Mouse (Mus musculus) kidney, adult 2 months (tissue): Measurements from ENCODE around the gene Inpp5f. TPM values are rescaled to one million over a fixed set of nuclear protein-coding genes. Genes with fewer than 3 reads are reported as not detected.
"Not testable (repeated sequence)": the region's sequence is repeated elsewhere in the genome, so short reads cannot be mapped to it uniquely, and the experiment has no call there.

ENCODE experiments used
- DNase-seq: peaks from one replicate; pipeline ENCODE4 v3.0.0; 2021
- H3K27ac ChIP-seq: fragments of 200-500 bp; 2 replicates; pipeline ENCODE4 v1.5.1; 2012; ENCODE audit warnings: low read depth, low read length, control low read depth, inconsistent platforms; ENCODE audit not compliant: insufficient read depth
- H3K27me3 ChIP-seq: fragments of 200-500 bp; replicated peaks from 2 replicates; pipeline ENCODE4 v1.6.1; 2012; ENCODE audit warnings: mild to moderate bottlenecking, moderate library complexity, low read length, inconsistent platforms; ENCODE audit not compliant: control insufficient read depth, insufficient read depth
- H3K36me3 ChIP-seq: fragments of 200-500 bp; 2 replicates; pipeline ENCODE4 v1.6.1; 2012; ENCODE audit warnings: mild to moderate bottlenecking, moderate library complexity, low read length, inconsistent platforms; ENCODE audit not compliant: control insufficient read depth, insufficient read depth
- H3K4me1 ChIP-seq: fragments of 200-500 bp; 2 replicates; pipeline ENCODE4 v1.6.1; 2011; ENCODE audit warnings: low read length; ENCODE audit not compliant: control insufficient read depth, insufficient read depth
- H3K4me3 ChIP-seq: fragments of 200-500 bp; 2 replicates; pipeline ENCODE4 v1.5.1; 2011; ENCODE audit warnings: mild to moderate bottlenecking, low read depth, low read length, control low read depth; ENCODE audit not compliant: insufficient read depth
- CTCF ChIP-seq: fragments of 200-500 bp; conservative IDR thresholded peaks from 2 replicates; pipeline ENCODE4 v1.5.1; 2011; ENCODE audit warnings: low read depth, mild to moderate bottlenecking, control low read depth, low read length, moderate library complexity, mixed read lengths; ENCODE audit not compliant: insufficient read depth, insufficient read length
- POLR2A ChIP-seq: fragments of 200-500 bp; IDR thresholded peaks from one replicate; pipeline ENCODE4 v1.6.1; 2011; ENCODE audit warnings: low read depth, low read length, control low read depth
- WGBS: fragments of 180-500 bp; shearing (Covaris S2); methylation state at CpG from one replicate; pipeline ENCODE4 v1.1.7; 2018; 5-methylcytosine and 5-hydroxymethylcytosine counted together
- polyA plus RNA-seq: library from polyadenylated mRNA; depleted of rRNA; stranded (reverse); fragments of >200 nt; gene quantifications from 2 replicates; pipeline ENCODE4 v1.2.3, GENCODE M21; 2012; rRNA removed

The Inpp5f gene
- 14.6 TPM in 2 replicates for polyA plus RNA-seq

GRCm38 (mm10) chr7:128610897-128611798 is at the start of gene Inpp5f:
Inpp5f (plus strand) TSS chr7:128611328.
- 1% methylated on average over 67 of the region's 68 CpGs for WGBS
- H3K36me3 ChIP-seq: no peaks in the 10 kb centered on the region
- peak within 1 kb of the TSS; percentile 98 for H3K27ac ChIP-seq
- H3K4me3 ChIP-seq: peak within 1 kb of the TSS; percentile 78
- DNase-seq: peak; percentile 100
- H3K4me1 ChIP-seq: peaks cover 9% of the 10 kb centered on the region; the same call in 1 of the 2 replicates
- no peak for TF ChIP-seq CTCF
- no peak for TF ChIP-seq POLR2A
- H3K27me3 ChIP-seq: no peaks in the 10 kb centered on the region

- H3K27ac ChIP-seq: no peak overlapping the region
- no peak overlapping the region for H3K4me3 ChIP-seq
- H3K4me1 ChIP-seq: no peaks in the 10 kb centered on the region
- no peaks in the 10 kb centered on the region for H3K27me3 ChIP-seq
- DNase-seq: peak; percentile 49
- WGBS: 45% methylated on average over 4 of the region's 4 CpGs
- H3K36me3 ChIP-seq: no peaks in the 10 kb centered on the region
- no peak for TF ChIP-seq POLR2A
- TF ChIP-seq CTCF: peak; percentile 70
Measured at GRCm38 (mm10) chr7:128563373-128563772, 47.8 kb upstream of the Inpp5f start.

GRCm38 (mm10) chr7:128566311-128566710 is 44.8 kb upstream of the Inpp5f start:
- no peaks in the 10 kb centered on the region for H3K4me1 ChIP-seq
- 57% methylated on average over 7 of the region's 7 CpGs for WGBS
- no peaks in the 10 kb centered on the region for H3K36me3 ChIP-seq
- TF ChIP-seq POLR2A (no peak), CTCF (no peak)
- H3K4me3 ChIP-seq: no peak overlapping the region
- no peak for DNase-seq
- H3K27me3 ChIP-seq: no peaks in the 10 kb centered on the region
- no peak overlapping the region for H3K27ac ChIP-seq

GRCm38 (mm10) chr7:128567561-128568244 is 43.4 kb upstream of the Inpp5f start:
- no peaks in the 10 kb centered on the region for H3K36me3 ChIP-seq
- no peak for TF ChIP-seq CTCF
- no peak for TF ChIP-seq POLR2A
- no peaks in the 10 kb centered on the region for H3K27me3 ChIP-seq
- H3K27ac ChIP-seq: no peak overlapping the region
- 93% methylated on average over 8 of the region's 8 CpGs for WGBS
- no peak for DNase-seq
- H3K4me1 ChIP-seq: no peaks in the 10 kb centered on the region
- no peak overlapping the region for H3K4me3 ChIP-seq

GRCm38 (mm10) chr7:128569429-128569828 is 41.7 kb upstream of the Inpp5f start:
- H3K4me3 ChIP-seq, DNase-seq, H3K36me3 ChIP-seq, H3K27me3 ChIP-seq, H3K27ac ChIP-seq, H3K4me1 ChIP-seq: not testable (repeated sequence)
- WGBS: 80% methylated on average over 2 of the region's 2 CpGs

GRCm38 (mm10) chr7:128569987-128570656 is 41.0 kb upstream of the Inpp5f start:
- Histone ChIP-seq H3K4me3 (no peak overlapping the region), H3K4me1 (no peaks in the 10 kb centered on the region), H3K27ac (no peak overlapping the region), H3K27me3 (no peaks in the 10 kb centered on the region), H3K36me3 (no peaks in the 10 kb centered on the region)
- DNase-seq: no peak
- WGBS: 93% methylated on average over 8 of the region's 8 CpGs
- TF ChIP-seq POLR2A: no peak
- no peak for TF ChIP-seq CTCF

GRCm38 (mm10) chr7:128570657-128571056 is 40.5 kb upstream of the Inpp5f start:
- DNase-seq, H3K4me1 ChIP-seq, H3K27ac ChIP-seq, H3K27me3 ChIP-seq, H3K36me3 ChIP-seq, H3K4me3 ChIP-seq: not testable (repeated sequence)
- 80% methylated on average over 7 of the region's 7 CpGs for WGBS
